Mouse (Mus musculus): ENCODE results near the gene Fam129b. TPM values are rescaled to one million over a fixed set of nuclear protein-coding genes. Genes with fewer than 3 reads are reported as not detected.
"Not testable (repeated sequence)": the region's sequence is repeated elsewhere in the genome, so short reads cannot be mapped to it uniquely, and the experiment has no call there.

Fam129b gene
- polyA plus RNA-seq, 1 experiment from 2014 or later, result 111 TPM

- H3K36me3 ChIP-seq, result no peaks in the 10 kb centered on the region
- H3K9ac ChIP-seq, result peak within 1 kb of the TSS; percentile 42
- ATAC-seq (ENCODE audit: insufficient number of reproducible peaks, low FRiP score, low TSS enrichment, low read depth), result peak; percentile 94
- H3K4me2 ChIP-seq (replicated peaks), result peak within 1 kb of the TSS; percentile 84
- WGBS, result 0% methylated on average over 51 of the region's 78 CpGs
- H3K4me3 ChIP-seq (replicated peaks), result peak within 1 kb of the TSS; percentile 78
- H3K27me3 ChIP-seq, result peaks cover 9% of the 10 kb centered on the region
- peak within 1 kb of the TSS; percentile 82 for H3K27ac ChIP-seq (replicated peaks)
- H3K9me3 ChIP-seq (replicated peaks), result no peaks in the 10 kb centered on the region
- H3K4me1 ChIP-seq, result 0 out of 2 replicates have a peak, but pooled peaks cover 11% of the 10 kb centered on the region
Observed at GRCm38 (mm10) chr2:32846805-32847467, 29.0 kb upstream of the Fam129b start, which contains the start of gene Stxbp1. Gene Stxbp1, minus strand, starts transcription at chr2:32847245.

- Histone ChIP-seq H3K4me1 (peaks cover 16% of the 10 kb centered on the region; the same call in 1 of the 2 replicates), H3K27me3 (peaks cover 13% of the 10 kb centered on the region), H3K36me3 (no peaks in the 10 kb centered on the region), H3K27ac (replicated peaks) (no peak overlapping the region), H3K9me3 (replicated peaks) (no peaks in the 10 kb centered on the region), H3K4me2 (replicated peaks) (peak overlapping the region; percentile 84), H3K4me3 (replicated peaks) (peak overlapping the region; percentile 78), H3K9ac (no peak overlapping the region)
- 37% methylated on average over 6 of the region's 6 CpGs for WGBS
- no peak for ATAC-seq (ENCODE audit: insufficient number of reproducible peaks, low FRiP score, low TSS enrichment, low read depth)
Observed at GRCm38 (mm10) chr2:32847468-32847821, 28.5 kb upstream of the Fam129b start.

- peak overlapping the region; percentile 3; the same call in 1 of the 2 replicates for H3K4me2 ChIP-seq (replicated peaks)
- H3K9ac ChIP-seq, result no peak overlapping the region
- H3K4me3 ChIP-seq (replicated peaks), result no peak overlapping the region
- H3K27ac ChIP-seq (replicated peaks), result no peak overlapping the region
- H3K4me1 ChIP-seq, result peaks cover 11% of the 10 kb centered on the region; the same call in 1 of the 2 replicates
- ATAC-seq (ENCODE audit: insufficient number of reproducible peaks, low FRiP score, low TSS enrichment, low read depth), result no peak
- H3K36me3 ChIP-seq, result no peaks in the 10 kb centered on the region
- H3K27me3 ChIP-seq, result peaks cover 13% of the 10 kb centered on the region
- WGBS, result 2% methylated on average over 20 of the region's 20 CpGs
- no peaks in the 10 kb centered on the region for H3K9me3 ChIP-seq (replicated peaks)
Observed at GRCm38 (mm10) chr2:32852156-32852555, 23.8 kb upstream of the Fam129b start.

GRCm38 (mm10) chr2:32853716-32854115, 22.2 kb upstream of the Fam129b start:
- H3K4me3 ChIP-seq (replicated peaks); H3K27ac ChIP-seq (replicated peaks); H3K9ac ChIP-seq; ATAC-seq (ENCODE audit: insufficient number of reproducible peaks, low FRiP score, low TSS enrichment, low read depth); H3K4me2 ChIP-seq (replicated peaks); H3K36me3 ChIP-seq; H3K9me3 ChIP-seq (replicated peaks): not testable (repeated sequence)
- WGBS, result 64% methylated on average over 4 of the region's 4 CpGs
- H3K27me3 ChIP-seq, result peaks cover 13% of the 10 kb centered on the region
- H3K4me1 ChIP-seq, result peaks cover 12% of the 10 kb centered on the region; the same call in 1 of the 2 replicates

- H3K9ac ChIP-seq, result no peak overlapping the region
- peaks cover 12% of the 10 kb centered on the region; the same call in 1 of the 2 replicates for H3K4me1 ChIP-seq
- WGBS, result 4% methylated on average over 8 of the region's 8 CpGs
Observed at GRCm38 (mm10) chr2:32854206-32854605, 21.7 kb upstream of the Fam129b start.

GRCm38 (mm10) chr2:32855046-32855785, 20.7 kb upstream of the Fam129b start:
- 62% methylated on average over 7 of the region's 7 CpGs for WGBS
- no peak overlapping the region for H3K4me2 ChIP-seq (replicated peaks)
- H3K27ac ChIP-seq (replicated peaks), result no peak overlapping the region
- no peaks in the 10 kb centered on the region for H3K36me3 ChIP-seq
- H3K9ac ChIP-seq, result no peak overlapping the region
- no peaks in the 10 kb centered on the region for H3K9me3 ChIP-seq (replicated peaks)
- peaks cover 12% of the 10 kb centered on the region; the same call in 1 of the 2 replicates for H3K4me1 ChIP-seq
- peaks cover 13% of the 10 kb centered on the region for H3K27me3 ChIP-seq
- no peak for ATAC-seq (ENCODE audit: insufficient number of reproducible peaks, low FRiP score, low TSS enrichment, low read depth)
- H3K4me3 ChIP-seq (replicated peaks), result no peak overlapping the region

More at GRCm38 (mm10) chr2:32854206-32854605, 21.7 kb upstream of the Fam129b start:
- ATAC-seq (ENCODE audit: insufficient number of reproducible peaks, low FRiP score, low TSS enrichment, low read depth), result 0 out of 2 replicates have a peak, but pooled peaks have one; percentile 70
- Histone ChIP-seq H3K27me3 (peaks cover 13% of the 10 kb centered on the region), H3K36me3 (no peaks in the 10 kb centered on the region), H3K4me3 (replicated peaks) (no peak overlapping the region), H3K9me3 (replicated peaks) (no peaks in the 10 kb centered on the region), H3K4me2 (replicated peaks) (no peak overlapping the region), H3K27ac (replicated peaks) (no peak overlapping the region)

GRCm38 (mm10) chr2:32855790-32856465, 20.0 kb upstream of the Fam129b start:
- no peak overlapping the region for H3K27ac ChIP-seq (replicated peaks)
- H3K4me2 ChIP-seq (replicated peaks), result no peak overlapping the region
- H3K4me1 ChIP-seq, result peaks cover 12% of the 10 kb centered on the region; the same call in 1 of the 2 replicates
- H3K36me3 ChIP-seq, result no peaks in the 10 kb centered on the region
- 40% methylated on average over 5 of the region's 5 CpGs for WGBS
- no peak overlapping the region for H3K9ac ChIP-seq
- ATAC-seq (ENCODE audit: insufficient number of reproducible peaks, low FRiP score, low TSS enrichment, low read depth), result no peak
- peaks cover 13% of the 10 kb centered on the region for H3K27me3 ChIP-seq
- H3K4me3 ChIP-seq (replicated peaks), result no peak overlapping the region
- no peaks in the 10 kb centered on the region for H3K9me3 ChIP-seq (replicated peaks)

GRCm38 (mm10) chr2:32857584-32857983, 18.3 kb upstream of the Fam129b start:
- peak; percentile 65; the same call in 1 of the 2 replicates for ATAC-seq (ENCODE audit: insufficient number of reproducible peaks, low FRiP score, low TSS enrichment, low read depth)
- H3K4me2 ChIP-seq (replicated peaks), result no peak overlapping the region
- H3K9me3 ChIP-seq (replicated peaks), result no peaks in the 10 kb centered on the region
- under 1% methylated on average over 7 of the region's 7 CpGs for WGBS
- no peak overlapping the region for H3K27ac ChIP-seq (replicated peaks)
- H3K4me1 ChIP-seq, result 0 out of 2 replicates have a peak, but pooled peaks cover 6% of the 10 kb centered on the region
- no peak overlapping the region for H3K4me3 ChIP-seq (replicated peaks)
- H3K36me3 ChIP-seq, result no peaks in the 10 kb centered on the region
- H3K9ac ChIP-seq, result no peak overlapping the region
- no peaks in the 10 kb centered on the region for H3K27me3 ChIP-seq

- no peak for ATAC-seq (ENCODE audit: insufficient number of reproducible peaks, low FRiP score, low TSS enrichment, low read depth)
Observed at GRCm38 (mm10) chr2:32859010-32859621, 16.8 kb upstream of the Fam129b start.

GRCm38 (mm10) chr2:32859622-32860012, 16.3 kb upstream of the Fam129b start:
- H3K36me3 ChIP-seq, result no peaks in the 10 kb centered on the region
- H3K27me3 ChIP-seq, result no peaks in the 10 kb centered on the region
- no peaks in the 10 kb centered on the region for H3K9me3 ChIP-seq (replicated peaks)
- no peak overlapping the region for H3K4me3 ChIP-seq (replicated peaks)
- H3K4me1 ChIP-seq, result 0 out of 2 replicates have a peak, but pooled peaks cover 6% of the 10 kb centered on the region
- no peak overlapping the region for H3K27ac ChIP-seq (replicated peaks)
- no peak for ATAC-seq (ENCODE audit: insufficient number of reproducible peaks, low FRiP score, low TSS enrichment, low read depth)
- 67% methylated on average over 5 of the region's 5 CpGs for WGBS
- no peak overlapping the region for H3K9ac ChIP-seq
- no peak overlapping the region for H3K4me2 ChIP-seq (replicated peaks)

More at GRCm38 (mm10) chr2:32859010-32859621, 16.8 kb upstream of the Fam129b start:
- H3K4me1 ChIP-seq, result 0 out of 2 replicates have a peak, but pooled peaks cover 6% of the 10 kb centered on the region
- H3K9me3 ChIP-seq (replicated peaks), result no peaks in the 10 kb centered on the region
- no peaks in the 10 kb centered on the region for H3K27me3 ChIP-seq
- H3K4me2 ChIP-seq (replicated peaks), result no peak overlapping the region
- H3K36me3 ChIP-seq, result no peaks in the 10 kb centered on the region
- H3K27ac ChIP-seq (replicated peaks), result no peak overlapping the region
- 37% methylated on average over 10 of the region's 10 CpGs for WGBS
- H3K4me3 ChIP-seq (replicated peaks), result no peak overlapping the region
- no peak overlapping the region for H3K9ac ChIP-seq

Measured in embryonic facial prominence, embryonic 15.5 days (tissue).